In the genomic region with DNA sequence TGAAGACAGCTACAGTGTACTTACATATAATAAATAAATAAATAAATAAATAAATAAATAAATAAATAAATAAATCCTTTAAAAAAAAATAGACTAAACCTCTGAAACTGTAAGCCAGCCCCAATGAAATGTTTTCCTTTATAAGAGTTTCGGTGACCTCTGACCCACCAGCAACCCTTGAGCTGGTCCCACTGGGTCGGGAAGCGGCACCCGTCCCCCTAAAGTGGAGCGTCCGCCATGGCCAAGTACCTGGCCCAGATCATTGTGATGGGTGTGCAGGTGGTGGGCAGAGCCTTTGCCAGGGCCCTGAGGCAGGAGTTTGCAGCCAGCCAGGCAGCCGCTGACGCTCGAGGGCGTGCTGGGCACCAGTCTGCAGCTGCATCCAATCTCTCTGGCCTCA, we compare ENCODE assay signal across 7 mouse cellular contexts. TPM values are rescaled to one million over a fixed set of nuclear protein-coding genes. Genes with fewer than 3 reads are reported as not detected.
DNase-seq lines count a peak whose midpoint lies in the region; ATAC-seq and TF ChIP-seq lines count a peak whose summit lies in the region.
"Not testable (repeated sequence)": the region's sequence is repeated elsewhere in the genome, so short reads cannot be mapped to it uniquely, and the experiment has no call there.

A gene (plus strand): TSS at position 154 of the 400 bp plus-strand sequence.

- 0 out of 2 replicates have a peak, but pooled peaks have one; percentile 60 for ATAC-seq in erythroid progenitor cell, adult 5-6 weeks (replicated peaks; ENCODE audit: low FRiP score, poor library complexity, severe bottlenecking)
- ATAC-seq in inflammation-experienced regulatory T-cells, adult 6 months; limb, embryonic 12.5 days (ENCODE audit: insufficient number of reproducible peaks, insufficient read depth, low FRiP score, low TSS enrichment, low read depth); midbrain, embryonic 11.5 days (ENCODE audit: low FRiP score): not testable (repeated sequence)

- H3K36me3 ChIP-seq in heart, embryonic 10.5 days: peaks cover 39% of the 10 kb centered on the region
- H3K36me3 ChIP-seq in limb, embryonic 12.5 days: peaks cover 42% of the 10 kb centered on the region
- H3K36me3 ChIP-seq in midbrain, embryonic 11.5 days (ENCODE audit: control insufficient read depth, insufficient read depth, low read length): not testable (repeated sequence)
- peaks cover 19% of the 10 kb centered on the region for H3K36me3 ChIP-seq in small intestine, adult 2 months (ENCODE audit: control insufficient read depth, insufficient read depth, low read length)

- not testable (repeated sequence) for H3K27ac ChIP-seq in bone marrow, adult 2 months (ENCODE audit: control insufficient read depth, insufficient read depth, low read depth, low read length, poor library complexity); heart, embryonic 10.5 days; limb, embryonic 12.5 days; midbrain, embryonic 11.5 days (ENCODE audit: low read depth, low read length); small intestine, adult 2 months (ENCODE audit: insufficient read depth, low read depth, low read length)

- not testable (repeated sequence) for H3K27me3 ChIP-seq in heart, embryonic 10.5 days (ENCODE audit: insufficient read depth, poor library complexity, severe bottlenecking); limb, embryonic 12.5 days; midbrain, embryonic 11.5 days (ENCODE audit: control insufficient read depth, insufficient read depth, low read length); small intestine, adult 2 months (ENCODE audit: control insufficient read depth, insufficient read depth, low read length)

- not testable (repeated sequence) for H3K4me3 ChIP-seq in bone marrow, adult 2 months (replicated peaks; ENCODE audit: control insufficient read depth, low read depth, low read length); heart, embryonic 10.5 days; limb, embryonic 12.5 days (replicated peaks); midbrain, embryonic 11.5 days (ENCODE audit: low read depth, low read length); small intestine, adult 2 months (ENCODE audit: low read depth, low read length)

- not testable (repeated sequence) for H3K9me3 ChIP-seq in heart, embryonic 10.5 days; limb, embryonic 12.5 days; midbrain, embryonic 11.5 days (ENCODE audit: control insufficient read depth, low read length)

- H3K9ac ChIP-seq in limb, embryonic 12.5 days (replicated peaks); midbrain, embryonic 11.5 days (ENCODE audit: low read length): not testable (repeated sequence)

- not testable (repeated sequence) for DNase-seq in heart, embryonic 10.5 days (ENCODE audit: low spot score); midbrain, embryonic 11.5 days (ENCODE audit: low spot score, missing footprints)

- 90% methylated on average over 10 of the region's 10 CpGs for WGBS in bone marrow, adult 2 months
- 96% methylated on average over 10 of the region's 10 CpGs for WGBS in heart, embryonic 10.5 days
- WGBS in limb, embryonic 12.5 days: 94% methylated on average over 10 of the region's 10 CpGs
- 94% methylated on average over 10 of the region's 10 CpGs for WGBS in midbrain, embryonic 11.5 days
- 83% methylated on average over 10 of the region's 10 CpGs for WGBS in small intestine, adult 2 months

- H3K4me1 ChIP-seq in bone marrow, adult 2 months (ENCODE audit: control insufficient read depth, insufficient read depth, low read length); limb, embryonic 12.5 days (replicated peaks); small intestine, adult 2 months (ENCODE audit: control insufficient read depth, insufficient read depth, insufficient read length, low read length): not testable (repeated sequence)
- peaks cover 14% of the 10 kb centered on the region for H3K4me1 ChIP-seq in heart, embryonic 10.5 days
- H3K4me1 ChIP-seq in midbrain, embryonic 11.5 days (ENCODE audit: control insufficient read depth, insufficient read depth, low read length): peaks cover 17% of the 10 kb centered on the region

- TF ChIP-seq CTCF in bone marrow, adult 2 months (IDR thresholded peaks at IDR 0.05; ENCODE audit: control insufficient read depth, insufficient read depth, low read length); small intestine, adult 2 months (IDR thresholded peaks at IDR 0.05; ENCODE audit: extremely low read depth, insufficient read length, insufficient replicate concordance, low read depth, low read length): not testable (repeated sequence)

- H3K4me2 ChIP-seq in limb, embryonic 12.5 days; midbrain, embryonic 11.5 days: not testable (repeated sequence)

- not testable (repeated sequence) for TF ChIP-seq POLR2A in bone marrow, adult 2 months (IDR thresholded peaks at IDR 0.05; ENCODE audit: borderline replicate concordance, control insufficient read depth, low read depth, low read length); small intestine, adult 2 months (IDR thresholded peaks at IDR 0.05; ENCODE audit: low read depth, low read length)

RNA-seq across cellular contexts. Expression of the gene that starts here (rescaled TPM):
- polyA plus RNA-seq in bone marrow, adult 2 months (2011; ENCODE audit: insufficient read depth, insufficient read length, low replicate concordance, missing spikeins): 49.9 and 110 TPM in 2 replicates
- 41.8 TPM in 1 of 2 replicates, not detected in the other for total RNA-seq in erythroid progenitor cell, adult 5-6 weeks (2015; ENCODE audit: low replicate concordance)
- not detected in 2 replicates for total RNA-seq in erythroid progenitor cell, adult 5-6 weeks (2017; ENCODE audit: low replicate concordance)
- 15.2 and 15.9 TPM in 2 replicates for polyA plus RNA-seq in heart, embryonic 10.5 days (2016; fragmentation: Nextera tagmentation; extraction: Ambion mirVana)
- polyA plus RNA-seq in inflammation-experienced regulatory T-cells, adult 6 months (2017; shearing (Covaris generic)): 10 to 100 TPM; 19.9 to 45.5 (median 35.2) TPM
- polyA plus RNA-seq in limb, embryonic 12.5 days (2016; fragmentation: Nextera tagmentation; extraction: Ambion mirVana): 12.8 and 14.1 TPM in 2 replicates
- polyA plus RNA-seq in midbrain, embryonic 11.5 days (2014; fragmentation: Nextera tagmentation; extraction: Ambion mirVana): 14.7 and 15.9 TPM in 2 replicates
- polyA plus RNA-seq in small intestine, adult 2 months (2012; rRNA removed): 98.7 and 112 TPM in 2 replicates
